Mouse (Mus musculus): Measurements from ENCODE around the gene Tspan15.
A peak's percentile ranks its signal among the peaks of the same experiment; 100 is the strongest.

Gene Tspan15

GRCm38 (mm10) chr10:62230708-62231394 is at the start of gene Tspan15:
Gene Tspan15 (minus strand): TSS chr10:62231251.
- DNase-seq (ENCODE audit: low spot score in 2 of 2): peak; percentile 91 to 93

DNA sequence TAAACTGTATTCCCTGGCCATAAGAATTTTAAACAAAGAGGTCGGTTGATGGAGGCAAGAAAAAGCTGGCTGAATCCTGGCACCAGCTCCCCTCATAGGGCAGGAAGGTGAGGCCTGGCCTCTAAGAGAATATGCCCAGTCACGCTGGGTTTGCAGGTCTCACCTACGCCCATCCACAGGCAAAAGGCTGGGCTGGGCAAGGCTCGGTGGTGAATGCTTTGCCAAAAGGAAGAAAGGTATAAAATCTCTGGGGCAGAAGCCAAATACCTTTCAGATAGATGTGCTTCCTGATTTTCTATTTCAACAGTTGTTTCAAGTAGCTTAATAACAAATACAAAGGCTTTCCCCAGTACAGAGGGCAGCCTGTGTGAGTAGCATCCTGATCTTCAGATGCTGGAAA is 48.6 kb upstream of the Tspan15 start:
- no peak for DNase-seq (ENCODE audit: low spot score in 2 of 2)

DNA sequence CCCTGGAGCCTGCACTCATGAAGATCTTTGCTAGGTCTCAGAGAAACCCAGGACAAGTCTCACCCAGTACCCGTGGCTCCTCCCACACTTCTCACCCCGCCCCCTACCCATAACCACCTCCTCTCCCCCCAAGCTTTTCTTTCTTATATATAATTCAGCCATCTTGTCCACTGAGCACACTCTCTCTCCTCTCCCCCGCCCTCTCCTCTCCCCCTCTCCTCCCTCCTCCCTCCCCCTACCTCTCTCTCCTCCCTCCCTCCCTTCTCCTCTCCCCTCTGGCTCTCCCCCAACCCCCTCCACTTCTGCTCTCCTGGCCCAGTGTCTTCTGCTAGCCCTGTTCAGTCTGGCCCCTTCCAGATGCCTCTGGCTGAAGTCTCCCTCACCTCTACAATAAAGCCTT is 48.0 kb upstream of the Tspan15 start:
- DNase-seq (ENCODE audit: low spot score in 2 of 2): no peak

- no peak for DNase-seq (ENCODE audit: low spot score in 2 of 2)
Observed at GRCm38 (mm10) chr10:62277499-62278293, 46.6 kb upstream of the Tspan15 start.

DNA sequence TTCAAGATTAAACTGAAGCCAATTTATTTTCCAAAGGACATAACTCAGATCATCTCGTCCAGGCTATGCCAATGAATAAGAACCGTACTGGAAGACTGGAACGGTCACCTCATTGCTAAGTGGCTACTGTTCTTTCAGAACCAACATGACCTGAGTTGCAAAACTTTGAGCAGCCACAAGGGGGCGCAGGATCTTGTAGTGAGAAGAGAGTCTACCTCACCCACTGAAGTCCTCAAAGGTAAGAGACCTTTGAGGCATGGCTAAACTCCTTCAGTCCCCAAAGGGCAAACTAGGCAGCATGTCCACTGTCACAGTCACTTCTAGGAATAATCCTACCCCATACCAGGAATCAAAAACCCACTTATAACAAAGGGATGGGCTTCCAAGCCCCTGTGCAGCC is 44.2 kb upstream of the Tspan15 start:
- peak; percentile 59 to 91 for DNase-seq (ENCODE audit: low spot score in 2 of 2)

GRCm38 (mm10) chr10:62269278-62269677 is 38.2 kb upstream of the Tspan15 start:
- no peak for DNase-seq (ENCODE audit: low spot score in 2 of 2)

GRCm38 (mm10) chr10:62264299-62264698 is 33.2 kb upstream of the Tspan15 start:
- no peak for DNase-seq (ENCODE audit: low spot score in 2 of 2)

DNA sequence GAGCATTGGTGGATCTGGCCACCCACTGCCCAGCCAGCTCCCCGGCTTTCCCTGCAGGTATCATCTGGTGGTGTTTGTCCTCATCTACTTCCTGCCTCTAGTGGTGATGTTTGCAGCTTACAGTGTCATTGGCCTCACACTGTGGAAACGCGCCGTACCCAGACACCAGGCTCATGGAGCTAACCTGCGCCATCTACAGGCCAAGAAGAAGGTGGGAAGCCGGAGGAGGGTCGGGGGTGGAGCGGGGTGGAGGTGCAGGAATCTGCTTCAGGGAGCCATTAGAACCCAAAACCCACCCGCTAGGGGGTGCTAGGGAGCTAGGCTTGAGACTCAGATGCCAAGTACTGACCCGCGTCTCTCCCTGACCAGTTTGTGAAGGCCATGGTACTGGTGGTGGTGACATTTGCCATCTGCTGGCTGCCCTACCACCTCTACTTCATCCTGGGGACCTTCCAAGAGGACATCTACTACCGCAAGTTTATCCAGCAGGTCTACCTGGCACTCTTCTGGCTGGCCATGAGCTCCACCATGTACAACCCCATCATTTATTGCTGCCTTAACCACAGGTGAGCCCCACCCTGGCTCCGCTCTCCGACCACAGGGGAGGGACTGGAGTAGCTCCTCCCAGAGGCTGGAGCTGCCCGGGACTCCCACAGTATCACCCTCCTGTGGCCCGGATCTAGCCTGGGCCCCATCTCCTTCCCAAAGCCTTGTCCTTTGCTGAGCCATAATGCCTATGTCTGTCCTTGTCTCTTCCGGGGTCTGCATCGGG is 30.2 kb upstream of the Tspan15 start:
- DNase-seq (ENCODE audit: low spot score in 2 of 2): peak in 1 of 2 experiments; percentile 49

DNA sequence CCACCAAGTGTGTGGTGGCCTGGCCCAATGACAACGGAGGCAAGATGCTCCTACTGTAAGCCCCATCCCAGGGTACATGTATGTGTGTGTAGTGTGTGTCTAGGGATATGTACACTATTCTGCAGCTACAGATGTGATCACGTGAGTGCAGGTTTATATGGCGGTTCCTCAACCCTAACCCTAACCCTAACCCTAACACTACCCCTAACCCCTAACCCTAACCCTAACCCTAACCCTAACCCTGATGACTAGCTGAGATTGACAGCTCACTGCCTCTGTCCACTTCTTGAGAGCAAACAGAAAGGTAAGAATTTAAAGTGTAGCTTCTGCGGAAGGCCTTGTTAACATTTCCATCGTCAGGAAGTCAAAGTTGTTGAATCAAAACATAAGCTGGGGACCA is 27.2 kb upstream of the Tspan15 start:
- no peak for DNase-seq (ENCODE audit: low spot score in 2 of 2)

GRCm38 (mm10) chr10:62252496-62253235 is 21.6 kb upstream of the Tspan15 start:
- no peak for DNase-seq (ENCODE audit: low spot score in 2 of 2)

GRCm38 (mm10) chr10:62252000-62252488 is 21.0 kb upstream of the Tspan15 start, which contains the start of gene Tacr2:
Gene Tacr2 (plus strand): TSS chr10:62252438.
- no peak for DNase-seq (ENCODE audit: low spot score in 2 of 2)

DNA sequence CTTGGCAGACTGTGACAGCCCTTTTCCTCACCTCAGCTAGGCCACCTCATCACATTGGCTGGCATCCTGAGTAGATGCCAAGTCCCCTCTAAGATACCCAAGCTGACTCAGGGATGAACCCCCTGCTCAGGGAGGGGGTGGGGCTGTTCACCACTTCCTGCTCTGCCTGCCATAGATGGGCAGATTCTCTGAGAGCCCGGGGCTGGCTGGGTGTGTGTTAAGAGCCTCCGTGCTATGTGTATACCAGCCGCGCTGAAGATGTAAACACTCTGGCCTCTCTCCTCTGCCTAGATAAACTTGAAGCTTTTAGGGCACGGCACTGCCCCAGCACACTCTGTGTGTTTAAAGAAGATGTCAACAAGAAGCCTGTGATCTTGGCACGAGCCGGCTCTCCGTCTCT is 16.8 kb upstream of the Tspan15 start:
- no peak for DNase-seq (ENCODE audit: low spot score in 2 of 2)

DNA sequence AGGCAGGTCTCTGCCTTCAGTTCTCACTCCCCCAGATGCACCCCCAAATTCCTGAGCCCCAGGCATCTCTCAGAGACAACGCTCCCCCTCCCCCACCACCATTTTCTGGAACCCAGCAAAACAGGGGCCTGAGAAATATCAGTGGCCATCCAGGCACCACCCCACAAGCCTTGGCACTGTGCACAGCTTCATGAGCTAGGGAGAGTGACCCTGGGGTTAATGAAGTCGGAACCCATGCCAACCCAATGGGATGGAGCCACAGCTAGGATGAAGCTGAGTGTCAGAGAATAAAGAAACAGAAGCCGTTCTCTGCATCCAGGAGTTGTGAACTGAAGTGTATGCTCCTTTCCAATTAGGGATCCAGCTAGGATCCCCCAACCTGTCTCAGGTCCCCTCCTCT is 16.1 kb upstream of the Tspan15 start:
- DNase-seq (ENCODE audit: low spot score in 2 of 2): no peak

DNA sequence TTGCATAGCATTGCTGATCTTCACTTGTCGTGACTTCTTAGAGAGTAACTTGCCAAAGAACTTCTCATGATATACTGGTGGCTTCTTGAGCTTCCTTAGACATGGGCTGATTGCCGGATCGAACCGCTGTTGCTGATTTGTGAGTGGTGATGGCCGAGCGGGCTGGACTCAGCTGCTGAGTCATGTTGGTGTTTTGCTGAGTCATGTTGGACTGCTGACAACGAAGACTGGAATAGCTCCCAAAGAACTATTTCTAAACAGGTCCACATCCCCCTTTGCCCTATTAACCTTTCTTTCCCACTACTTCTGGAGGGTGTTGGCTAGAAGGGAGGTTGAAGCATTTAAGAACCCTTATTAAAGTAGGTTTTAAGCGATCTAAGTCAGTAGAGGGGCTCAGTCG is 13.0 kb upstream of the Tspan15 start:
- no peak for DNase-seq (ENCODE audit: low spot score in 2 of 2)

DNA sequence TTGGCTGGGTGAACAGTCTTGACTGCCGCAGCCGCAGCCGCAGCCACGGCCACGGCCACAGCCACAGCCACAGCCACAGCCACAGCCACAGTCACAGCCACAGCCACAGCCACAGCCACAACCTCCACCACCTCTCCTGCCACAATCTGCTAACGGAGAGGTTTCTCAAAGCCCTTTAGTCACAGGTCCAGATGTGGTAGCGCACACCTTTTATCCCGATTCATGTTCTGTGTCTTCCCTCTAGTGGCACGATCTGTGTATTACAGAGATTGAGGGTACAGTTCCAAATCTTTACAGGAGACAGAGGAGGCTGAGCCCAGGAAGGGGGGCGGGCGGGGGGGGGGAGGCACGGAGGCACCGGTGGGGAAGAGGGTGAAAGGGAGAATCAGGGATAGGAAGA is 11.8 kb upstream of the Tspan15 start:
- no peak for DNase-seq (ENCODE audit: low spot score in 2 of 2)

- no peak for DNase-seq (ENCODE audit: low spot score in 2 of 2)
Observed at GRCm38 (mm10) chr10:62242358-62242757, 11.3 kb upstream of the Tspan15 start.

- DNase-seq (ENCODE audit: low spot score in 2 of 2): no peak
Observed at GRCm38 (mm10) chr10:62239270-62239669, 8.2 kb upstream of the Tspan15 start.

- no peak for DNase-seq (ENCODE audit: low spot score in 2 of 2)
Observed at GRCm38 (mm10) chr10:62238688-62239087, 7.6 kb upstream of the Tspan15 start.

GRCm38 (mm10) chr10:62237205-62237604 is 6.2 kb upstream of the Tspan15 start:
- DNase-seq (ENCODE audit: low spot score in 2 of 2): no peak

DNA sequence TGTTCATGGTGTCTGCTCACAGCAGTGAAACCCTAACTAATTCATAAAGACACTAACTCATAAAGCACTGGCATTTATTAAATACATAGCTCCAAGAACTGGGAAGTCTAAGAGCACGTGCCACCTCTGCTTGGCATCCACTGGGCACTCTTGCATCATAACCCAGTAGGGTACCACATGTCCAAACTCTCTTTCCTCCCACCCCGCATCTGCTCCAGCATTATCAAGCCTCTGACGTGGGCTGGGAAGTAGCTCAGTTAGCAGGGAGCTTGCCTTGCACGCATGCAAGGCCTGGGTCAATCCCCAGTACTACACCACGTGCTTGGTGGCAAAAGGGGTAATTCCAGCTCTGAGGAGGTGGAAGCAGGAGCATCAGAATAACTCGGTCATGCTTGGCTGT is 5.1 kb upstream of the Tspan15 start:
- no peak for DNase-seq (ENCODE audit: low spot score in 2 of 2)

GRCm38 (mm10) chr10:62231811-62232210 is 760 bp upstream of the Tspan15 start:
- DNase-seq (ENCODE audit: low spot score in 2 of 2): no peak

DNA sequence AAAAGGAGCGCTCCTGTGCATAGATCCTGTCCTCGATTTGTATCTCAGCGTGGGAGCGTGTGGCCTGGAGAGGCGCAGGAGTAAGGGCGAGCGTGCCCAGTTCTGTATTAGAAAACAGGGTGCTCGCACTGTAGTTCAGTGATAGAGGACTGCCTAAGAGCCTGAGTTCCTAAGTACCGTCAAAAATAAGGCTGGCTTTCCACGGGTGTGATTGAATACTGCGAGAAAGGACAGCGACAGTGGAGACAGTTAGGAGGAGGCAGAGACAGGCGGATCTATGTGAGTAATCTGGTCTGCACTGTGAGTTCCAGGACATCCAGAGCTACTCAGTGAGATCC is 313 bp upstream of the Tspan15 start:
- DNase-seq (ENCODE audit: low spot score in 2 of 2): no peak

All from urinary bladder, postnatal 4 days (tissue).